Mouse (Mus musculus) gastrocnemius, postnatal 36 days (tissue): ENCODE data around the gene Dmrtb1. TPM values are rescaled to one million over a fixed set of nuclear protein-coding genes. Genes with fewer than 3 reads are reported as not detected.

ENCODE experiments used
- DNase-seq, 2 experiments: peaks; one replicate each; pipeline ENCODE4 v3.0.0; 2022
- intact Hi-C: fragments of 180-260 bp; cut with DNase I; formaldehyde crosslinking; loops from one replicate; pipeline ENCODE4 v1.15.1; 2025
- microRNA-seq, 2 experiments: library from miRNA; unstranded; fragments of <30 nt; microRNA quantifications; one replicate each; pipeline ENCODE4 v1.2.0; 2021
- total RNA-seq, 2 experiments: library from RNA; stranded (reverse); gene quantifications; 2 replicates each; pipeline ENCODE4 v1.2.3; 2021

The Dmrtb1 gene
- total RNA-seq, 2 experiments from 2014 or later, result not detected

GRCm38 (mm10) chr4:107628226-107628625, 55.8 kb downstream of the Dmrtb1 start:
- no peak for DNase-seq
- intact Hi-C loops, result no loop called here

Small RNAs within 50 kb of the gene (microRNA-seq; reads per million reads assigned to microRNA genes)
- 0 reads per million in 2 experiments for gene Gm25123

Other genes starting within 250 kb of the Dmrtb1 start
- under 1 TPM; 0.20 to 0.23 TPM for gene Glis1, start 249.6 kb downstream of the Dmrtb1 start, total RNA-seq
- gene Lrp8, start 118.0 kb upstream of the Dmrtb1 start, total RNA-seq, result under 1 TPM; 0.12 to 0.56 TPM
- gene Magoh, start 195.5 kb upstream of the Dmrtb1 start, total RNA-seq, result 10 to 100 TPM; 22.6 to 22.8 TPM
- gene 0610037L13Rik, start 205.6 kb upstream of the Dmrtb1 start, total RNA-seq, result 10 to 100 TPM; 34.4 to 44.4 TPM
- 10 to 100 TPM; 64.6 to 65.6 TPM for gene Cpt2, start 239.4 kb upstream of the Dmrtb1 start, total RNA-seq